Mouse (Mus musculus) hindbrain, embryonic 15.5 days (tissue): Measurements from ENCODE around the gene Spaca4. TPM values are rescaled to one million over a fixed set of nuclear protein-coding genes. Genes with fewer than 3 reads are reported as not detected.

Experiments
- ATAC-seq: fragments of 200-750 bp; cut with Nextera tagmentation; 2 replicates; pipeline ENCODE4 v1.8.0; 2017; ENCODE audit warnings: low read depth, moderate number of reproducible peaks, moderate TSS enrichment; ENCODE audit not compliant: low FRiP score
- H3K27ac ChIP-seq: fragments of 300-500 bp; sonication (generic); replicated peaks from 2 replicates; pipeline ENCODE4 v1.5.1; 2015; ENCODE audit warnings: mild to moderate bottlenecking, inconsistent platforms
- H3K27me3 ChIP-seq: fragments of 300-500 bp; sonication (generic); 2 replicates; pipeline ENCODE4 v1.6.1; 2015; ENCODE audit warnings: control low read depth, inconsistent platforms
- H3K36me3 ChIP-seq: fragments of 300-500 bp; sonication (generic); 2 replicates; pipeline ENCODE4 v1.6.1; 2015; ENCODE audit warnings: control low read depth, inconsistent platforms
- H3K4me1 ChIP-seq: fragments of 300-500 bp; sonication (generic); replicated peaks from 2 replicates; pipeline ENCODE4 v1.6.1; 2015; ENCODE audit warnings: control low read depth, inconsistent platforms
- H3K4me2 ChIP-seq: fragments of 300-500 bp; sonication (generic); 2 replicates; pipeline ENCODE4 v1.6.1; 2015; ENCODE audit warnings: moderate library complexity, mild to moderate bottlenecking, inconsistent platforms
- H3K4me3 ChIP-seq: fragments of 300-500 bp; sonication (generic); 2 replicates; pipeline ENCODE4 v1.5.1; 2015; ENCODE audit warnings: mild to moderate bottlenecking, inconsistent platforms
- H3K9ac ChIP-seq: fragments of 300-500 bp; sonication (generic); 2 replicates; pipeline ENCODE4 v1.6.1; 2015; ENCODE audit warnings: inconsistent platforms
- H3K9me3 ChIP-seq: fragments of 300-500 bp; sonication (generic); 2 replicates; pipeline ENCODE4 v1.6.1; 2016; ENCODE audit warnings: control low read depth, inconsistent platforms
- WGBS: fragments of 180-500 bp; shearing (Covaris S2); methylation state at CpG from one replicate; pipeline ENCODE4 v1.1.7; 2015; 5-methylcytosine and 5-hydroxymethylcytosine counted together
- polyA plus RNA-seq: library from polyadenylated mRNA; unstranded; fragments of >200 nt; fragmentation: Nextera tagmentation; extraction: Ambion mirVana; gene quantifications from 2 replicates; pipeline ENCODE4 v1.2.1, GENCODE M21; 2015

Gene Spaca4
- polyA plus RNA-seq, 1 experiment from 2014 or later: not detected

DNA sequence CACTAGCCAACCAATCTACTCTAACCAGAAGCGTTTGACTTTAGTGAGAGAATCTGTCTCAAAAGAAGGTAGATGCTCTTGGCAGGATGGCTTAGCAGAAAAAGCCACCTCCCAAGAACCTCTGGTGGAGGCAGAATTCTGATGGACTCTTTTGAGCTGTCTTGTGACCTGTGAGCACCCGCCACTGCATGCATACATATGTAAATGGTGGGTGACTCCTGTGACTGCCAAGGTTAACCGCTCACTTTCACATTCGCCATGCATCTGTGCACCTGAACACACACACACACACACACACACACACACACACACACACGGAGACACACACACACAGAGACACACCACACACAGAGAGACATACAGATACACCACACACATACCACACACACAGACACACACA lies 21.8 kb upstream of the Spaca4 start:
- H3K27me3 ChIP-seq: no peaks in the 10 kb centered on the region
- no peaks in the 10 kb centered on the region for H3K36me3 ChIP-seq
- H3K9me3 ChIP-seq: no peaks in the 10 kb centered on the region
- no peak overlapping the region for H3K4me2 ChIP-seq
- WGBS: 86% methylated on average over 5 of the region's 5 CpGs
- H3K4me3 ChIP-seq: no peak overlapping the region
- no peak overlapping the region for H3K27ac ChIP-seq
- no peak overlapping the region for H3K9ac ChIP-seq
- H3K4me1 ChIP-seq: no peaks in the 10 kb centered on the region
- ATAC-seq: no peak

DNA sequence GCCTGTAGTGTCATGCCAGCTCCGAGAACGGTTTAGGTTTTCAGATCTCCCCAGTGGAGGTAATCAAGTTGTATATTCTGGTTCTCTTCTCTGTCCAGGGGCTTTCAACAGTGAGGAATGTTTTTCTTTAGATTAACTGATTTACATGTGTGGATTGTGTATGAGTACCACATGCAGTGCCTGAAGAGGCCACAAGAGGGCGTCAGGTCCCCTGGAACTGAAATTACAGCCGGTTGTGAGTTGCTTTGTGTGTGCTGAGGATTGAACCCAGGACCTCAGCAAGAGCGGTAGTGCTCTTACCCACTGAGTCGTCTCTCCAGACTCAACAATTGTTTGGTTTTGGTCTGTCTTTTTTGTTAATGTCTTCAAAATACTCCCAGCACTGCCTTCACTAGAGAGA lies 20.9 kb upstream of the Spaca4 start:
- no peak overlapping the region for H3K9ac ChIP-seq
- ATAC-seq: no peak
- no peak overlapping the region for H3K4me3 ChIP-seq
- H3K9me3 ChIP-seq: no peaks in the 10 kb centered on the region
- 65% methylated on average over 6 of the region's 6 CpGs for WGBS
- H3K27me3 ChIP-seq: 0 out of 2 replicates have a peak, but pooled peaks cover 4% of the 10 kb centered on the region
- H3K36me3 ChIP-seq: no peaks in the 10 kb centered on the region
- H3K4me1 ChIP-seq: no peaks in the 10 kb centered on the region
- no peak overlapping the region for H3K27ac ChIP-seq
- no peak overlapping the region for H3K4me2 ChIP-seq

DNA sequence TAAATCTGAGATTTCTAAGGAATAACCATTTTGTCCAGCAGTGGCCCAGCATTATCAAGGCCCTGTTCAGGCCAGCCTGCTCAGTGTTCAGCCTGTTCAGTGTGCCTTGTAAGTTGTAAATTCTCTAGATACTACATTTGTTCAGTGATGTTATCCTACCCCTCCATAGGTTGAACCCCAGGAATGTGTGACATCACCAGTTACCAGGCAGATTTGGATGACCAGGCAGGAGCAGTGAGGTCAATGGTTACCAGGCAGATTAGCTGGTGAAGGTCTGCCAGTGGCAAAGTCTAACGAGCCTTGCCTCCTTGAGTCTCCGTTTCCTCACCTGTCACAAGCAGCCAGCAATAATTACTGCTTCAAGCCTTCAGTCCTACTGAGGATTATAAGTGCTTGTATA lies 18.8 kb upstream of the Spaca4 start:
- no peaks in the 10 kb centered on the region for H3K36me3 ChIP-seq
- no peak overlapping the region for H3K27ac ChIP-seq
- no peaks in the 10 kb centered on the region for H3K9me3 ChIP-seq
- 0 out of 2 replicates have a peak, but pooled peaks cover 6% of the 10 kb centered on the region for H3K27me3 ChIP-seq
- H3K9ac ChIP-seq: no peak overlapping the region
- WGBS: 39% methylated on average over 2 of the region's 2 CpGs
- H3K4me3 ChIP-seq: no peak overlapping the region
- ATAC-seq: no peak
- H3K4me1 ChIP-seq: no peaks in the 10 kb centered on the region
- H3K4me2 ChIP-seq: no peak overlapping the region

DNA sequence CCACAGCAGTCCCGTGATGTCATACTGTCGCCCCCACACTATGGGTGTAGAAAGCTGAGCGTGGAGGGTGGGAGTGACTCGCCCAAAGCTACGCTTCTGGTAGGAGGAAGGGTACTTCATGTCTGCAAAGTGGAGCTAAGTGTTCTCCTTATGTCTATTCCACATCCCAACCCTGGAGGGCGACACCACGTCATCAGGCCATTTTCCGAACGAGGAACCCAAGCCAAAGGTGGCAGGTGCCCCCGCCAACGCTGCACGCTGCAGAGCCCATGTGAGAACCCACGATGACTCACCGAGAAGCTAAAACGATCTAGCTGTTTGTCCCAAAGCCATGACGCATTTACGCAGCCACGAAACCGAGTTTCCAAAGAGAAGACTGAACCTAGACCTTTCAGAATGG lies 16.7 kb upstream of the Spaca4 start:
- H3K27me3 ChIP-seq: 0 out of 2 replicates have a peak, but pooled peaks cover 6% of the 10 kb centered on the region
- H3K4me1 ChIP-seq: no peaks in the 10 kb centered on the region
- H3K9ac ChIP-seq: no peak overlapping the region
- peak overlapping the region; percentile 10 for H3K4me3 ChIP-seq
- no peak for ATAC-seq
- no peaks in the 10 kb centered on the region for H3K36me3 ChIP-seq
- H3K9me3 ChIP-seq: no peaks in the 10 kb centered on the region
- WGBS: 39% methylated on average over 19 of the region's 19 CpGs
- peak overlapping the region; percentile 36 for H3K4me2 ChIP-seq
- H3K27ac ChIP-seq: no peak overlapping the region

DNA sequence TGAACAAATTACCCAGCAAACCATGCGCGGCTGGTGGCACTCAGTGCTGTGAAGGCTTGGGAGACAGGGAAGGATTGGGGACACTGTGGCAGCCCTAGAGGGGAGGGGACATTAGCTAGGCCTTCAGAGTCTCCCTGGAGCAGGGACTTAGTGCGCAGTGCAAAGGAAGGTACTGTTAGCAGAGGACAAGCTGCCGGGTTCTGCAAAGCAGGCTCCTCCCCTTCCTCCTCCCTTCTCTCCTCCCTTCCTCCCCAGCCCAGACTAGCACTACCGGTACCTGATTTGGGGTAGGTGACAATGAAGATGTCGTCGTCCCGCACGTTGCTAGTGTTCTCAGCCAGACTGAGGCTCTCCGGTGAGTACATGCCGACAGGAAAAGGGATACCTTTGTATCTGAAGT lies 16.2 kb upstream of the Spaca4 start:
- H3K9ac ChIP-seq: no peak overlapping the region
- H3K9me3 ChIP-seq: no peaks in the 10 kb centered on the region
- H3K4me3 ChIP-seq: peak overlapping the region; percentile 10
- no peaks in the 10 kb centered on the region for H3K4me1 ChIP-seq
- ATAC-seq: no peak
- 0 out of 2 replicates have a peak, but pooled peaks cover 6% of the 10 kb centered on the region for H3K27me3 ChIP-seq
- H3K27ac ChIP-seq: no peak overlapping the region
- WGBS: 39% methylated on average over 11 of the region's 11 CpGs
- no peaks in the 10 kb centered on the region for H3K36me3 ChIP-seq
- peak overlapping the region; percentile 36 for H3K4me2 ChIP-seq

DNA sequence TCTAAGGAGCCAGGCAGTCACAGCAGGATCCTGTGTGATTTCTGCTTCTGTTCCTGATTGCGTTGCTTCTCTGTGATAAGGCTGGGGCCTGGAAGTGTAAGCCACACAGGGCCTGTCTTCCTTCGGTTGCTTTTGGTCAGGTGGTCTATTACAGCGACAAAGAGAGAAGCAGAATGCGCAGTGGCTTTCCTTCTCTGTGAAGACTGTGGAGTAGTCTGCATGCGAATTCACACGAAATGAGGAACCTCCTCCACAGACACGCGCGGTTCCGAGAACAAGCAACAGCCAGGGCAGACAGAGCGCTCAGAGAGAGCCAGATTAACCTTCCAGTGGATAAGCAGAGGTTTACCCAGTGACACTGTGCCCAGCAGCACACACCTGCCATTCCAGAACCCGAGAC lies 15.7 kb upstream of the Spaca4 start:
- H3K27me3 ChIP-seq: 0 out of 2 replicates have a peak, but pooled peaks cover 6% of the 10 kb centered on the region
- H3K27ac ChIP-seq: no peak overlapping the region
- no peaks in the 10 kb centered on the region for H3K36me3 ChIP-seq
- H3K4me2 ChIP-seq: peak overlapping the region; percentile 36; the same call in 1 of the 2 replicates
- no peak overlapping the region for H3K4me3 ChIP-seq
- H3K9ac ChIP-seq: no peak overlapping the region
- H3K9me3 ChIP-seq: no peaks in the 10 kb centered on the region
- WGBS: 90% methylated on average over 12 of the region's 12 CpGs
- ATAC-seq: no peak
- no peaks in the 10 kb centered on the region for H3K4me1 ChIP-seq

DNA sequence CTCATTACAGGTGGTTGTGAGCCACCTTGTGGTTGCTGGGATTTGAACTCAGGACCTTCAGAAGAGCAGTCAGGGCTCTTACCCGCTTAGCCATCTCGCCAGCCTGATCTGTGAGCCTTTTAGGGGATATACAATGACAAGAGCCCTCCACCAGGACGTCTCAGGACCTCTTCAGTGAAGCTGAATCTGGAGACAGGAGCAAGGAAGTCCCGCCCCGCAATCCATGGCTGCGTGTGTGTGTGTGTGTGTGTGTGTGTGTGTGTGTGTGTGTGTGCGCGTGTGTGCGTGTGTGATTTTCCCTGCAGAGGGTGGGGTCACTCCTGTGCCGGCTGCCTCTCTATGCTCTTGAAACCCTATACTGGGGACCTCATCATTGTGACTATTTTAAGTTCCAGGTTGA lies 14.2 kb upstream of the Spaca4 start:
- Histone ChIP-seq H3K4me2 (no peak overlapping the region), H3K27ac (no peak overlapping the region), H3K9ac (no peak overlapping the region), H3K27me3 (0 out of 2 replicates have a peak, but pooled peaks cover 6% of the 10 kb centered on the region), H3K4me1 (no peaks in the 10 kb centered on the region), H3K9me3 (no peaks in the 10 kb centered on the region), H3K36me3 (no peaks in the 10 kb centered on the region), H3K4me3 (no peak overlapping the region)
- ATAC-seq: no peak
- WGBS: 69% methylated on average over 10 of the region's 10 CpGs

DNA sequence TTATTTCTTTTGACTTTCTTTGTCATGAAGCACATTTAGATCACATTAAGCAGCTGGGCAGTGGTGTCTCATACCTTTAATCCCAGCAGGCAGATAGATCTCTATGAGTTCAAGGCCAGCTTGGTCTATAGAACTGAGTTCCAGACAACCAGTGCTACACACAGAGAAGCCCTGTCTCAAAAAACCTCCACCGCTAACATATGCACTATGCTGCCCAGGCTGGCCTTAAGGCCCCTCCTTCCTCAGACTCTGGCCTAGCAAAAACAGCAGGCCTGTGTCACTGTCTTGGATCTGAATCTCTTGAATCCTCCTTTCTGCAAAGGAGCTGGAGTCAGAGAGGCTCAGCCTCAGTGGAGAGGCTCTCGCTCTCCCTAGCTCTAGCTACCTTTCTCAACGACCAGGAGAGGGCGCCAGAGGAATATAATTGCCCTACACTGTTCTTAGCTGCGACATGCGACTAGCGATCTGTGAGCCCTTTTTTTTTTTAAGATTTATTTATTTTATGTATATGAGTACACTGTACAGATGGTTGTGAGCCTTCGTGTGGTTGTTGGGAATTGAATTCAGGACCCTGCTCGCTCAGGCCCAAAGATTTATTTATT lies 13.7 kb upstream of the Spaca4 start:
- no peak overlapping the region for H3K4me3 ChIP-seq
- H3K4me1 ChIP-seq: no peaks in the 10 kb centered on the region
- peak; percentile 88; the same call in 1 of the 2 replicates for ATAC-seq
- no peaks in the 10 kb centered on the region for H3K9me3 ChIP-seq
- no peak overlapping the region for H3K27ac ChIP-seq
- 0 out of 2 replicates have a peak, but pooled peaks cover 6% of the 10 kb centered on the region for H3K27me3 ChIP-seq
- H3K9ac ChIP-seq: no peak overlapping the region
- 8% methylated on average over 9 of the region's 9 CpGs for WGBS
- no peak overlapping the region for H3K4me2 ChIP-seq
- no peaks in the 10 kb centered on the region for H3K36me3 ChIP-seq

DNA sequence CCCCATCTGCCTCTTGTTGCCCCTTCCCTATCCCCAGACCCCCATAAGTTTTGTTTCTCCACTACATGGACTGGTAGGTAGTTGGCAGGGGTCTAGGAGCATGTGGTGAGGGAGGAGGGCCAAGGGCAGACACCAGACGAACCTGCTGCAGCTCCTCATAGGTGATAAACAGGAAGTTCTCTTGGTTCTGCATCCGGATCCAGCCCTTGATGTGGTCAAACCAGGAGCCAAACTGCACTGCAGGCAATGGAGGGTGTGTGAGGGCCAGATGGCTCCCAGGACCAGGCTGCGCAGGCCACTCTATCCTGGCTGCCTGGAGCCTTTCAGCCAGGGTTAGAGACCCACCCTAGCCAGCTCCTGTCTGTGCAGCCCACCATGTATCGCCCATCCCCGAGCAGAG lies 7.9 kb upstream of the Spaca4 start:
- H3K9me3 ChIP-seq: no peaks in the 10 kb centered on the region
- 83% methylated on average over 5 of the region's 5 CpGs for WGBS

DNA sequence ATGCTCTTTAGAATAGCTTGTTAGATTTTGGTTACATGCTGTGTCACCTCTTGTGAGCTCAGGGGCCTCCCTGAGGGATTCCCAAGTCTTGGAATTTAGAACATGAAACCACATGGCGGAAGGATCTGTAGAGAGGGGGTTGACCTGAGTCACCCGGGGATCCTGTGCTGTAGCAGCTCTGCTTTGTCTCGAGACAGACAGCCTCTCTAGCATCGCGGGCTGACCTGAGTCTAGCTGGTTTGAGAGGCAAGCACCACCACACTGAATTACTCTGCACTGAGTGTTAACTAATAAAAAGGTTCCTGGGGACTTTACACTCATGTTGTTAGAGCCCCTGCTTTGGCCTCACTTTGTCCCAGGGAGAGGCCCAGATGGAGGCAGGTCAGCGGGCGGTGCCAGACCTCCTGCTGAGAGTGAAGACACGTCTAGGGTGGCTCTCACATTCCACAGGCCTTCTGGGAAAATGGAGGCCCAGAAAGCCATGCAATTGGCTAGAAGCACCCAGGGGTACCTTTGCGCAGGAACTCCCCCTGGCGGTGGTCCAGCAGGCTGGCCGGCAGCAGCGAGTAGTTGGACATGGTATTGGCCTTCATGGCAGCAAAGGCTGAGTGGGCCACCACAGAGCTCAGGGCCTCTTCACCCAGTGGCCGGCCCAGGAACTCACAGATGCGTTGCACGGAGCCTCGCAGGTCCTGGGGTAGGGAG lies 5.3 kb upstream of the Spaca4 start:
- no peaks in the 10 kb centered on the region for H3K9me3 ChIP-seq
- H3K4me2 ChIP-seq: no peak overlapping the region
- 0 out of 2 replicates have a peak, but pooled peaks cover 10% of the 10 kb centered on the region for H3K36me3 ChIP-seq
- no peak overlapping the region for H3K9ac ChIP-seq
- H3K4me1 ChIP-seq: peaks cover 3% of the 10 kb centered on the region; the same call in 1 of the 2 replicates
- 16% methylated on average over 16 of the region's 16 CpGs for WGBS
- H3K27ac ChIP-seq: no peak overlapping the region
- no peak for ATAC-seq
- no peaks in the 10 kb centered on the region for H3K27me3 ChIP-seq
- no peak overlapping the region for H3K4me3 ChIP-seq

More for the DNA sequence above, 7.9 kb upstream of the Spaca4 start:
- H3K4me3 ChIP-seq: no peak overlapping the region
- no peak for ATAC-seq
- H3K4me2 ChIP-seq: no peak overlapping the region
- H3K27ac ChIP-seq: no peak overlapping the region
- no peaks in the 10 kb centered on the region for H3K36me3 ChIP-seq
- peaks cover 3% of the 10 kb centered on the region; the same call in 1 of the 2 replicates for H3K4me1 ChIP-seq
- no peaks in the 10 kb centered on the region for H3K27me3 ChIP-seq
- no peak overlapping the region for H3K9ac ChIP-seq

DNA sequence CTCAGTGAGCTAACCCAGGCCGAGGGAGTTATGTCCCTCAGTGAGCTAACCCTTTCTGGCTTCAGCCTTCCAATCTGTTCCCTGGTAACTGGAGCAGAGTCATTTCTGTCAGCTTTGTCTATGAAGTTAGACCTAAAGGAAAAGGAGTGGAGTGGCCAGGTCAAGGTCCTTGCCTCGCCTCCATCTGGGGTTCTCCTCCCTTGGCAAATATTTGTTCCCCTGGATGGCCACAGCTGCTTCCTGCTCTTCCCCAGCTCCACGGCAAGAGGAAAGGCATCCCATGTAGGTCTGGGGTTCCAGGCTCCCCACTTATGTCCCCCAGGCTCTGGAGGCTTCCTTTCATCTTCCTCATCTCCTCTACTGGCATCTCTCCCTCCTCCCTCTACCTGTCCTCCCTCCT lies 2.0 kb upstream of the Spaca4 start:
- peaks cover 22% of the 10 kb centered on the region; the same call in 1 of the 2 replicates for H3K36me3 ChIP-seq
- H3K9ac ChIP-seq: no peak overlapping the region
- peaks cover 3% of the 10 kb centered on the region; the same call in 1 of the 2 replicates for H3K4me1 ChIP-seq
- WGBS: 86% methylated on average over 3 of the region's 3 CpGs
- no peak overlapping the region for H3K4me2 ChIP-seq
- ATAC-seq: no peak
- no peaks in the 10 kb centered on the region for H3K27me3 ChIP-seq
- no peak overlapping the region for H3K27ac ChIP-seq
- no peak overlapping the region for H3K4me3 ChIP-seq
- no peaks in the 10 kb centered on the region for H3K9me3 ChIP-seq

DNA sequence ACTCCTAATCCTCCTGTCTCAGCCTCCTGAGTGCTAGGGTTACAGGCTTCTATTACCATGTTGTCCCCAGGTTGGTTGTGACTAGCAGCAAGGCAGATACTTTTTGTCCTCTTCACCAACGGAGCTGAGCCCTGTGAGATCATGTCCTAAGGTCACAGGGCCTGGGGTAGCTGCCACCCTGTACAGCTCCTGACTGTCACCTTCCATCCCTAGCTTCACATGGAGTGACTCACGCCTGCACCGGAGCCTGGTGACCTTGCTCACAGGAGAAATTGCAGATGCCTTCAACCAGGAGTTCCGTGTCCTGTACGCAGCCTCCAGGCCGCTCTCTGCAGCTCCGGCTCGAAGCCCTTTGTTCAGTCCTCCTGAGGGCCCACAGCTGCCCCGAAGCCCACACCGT lies 806 bp upstream of the Spaca4 start:
- Histone ChIP-seq H3K27ac (no peak overlapping the region), H3K4me1 (peaks cover 3% of the 10 kb centered on the region; the same call in 1 of the 2 replicates), H3K4me2 (no peak overlapping the region), H3K9ac (no peak overlapping the region), H3K36me3 (peaks cover 22% of the 10 kb centered on the region; the same call in 1 of the 2 replicates), H3K9me3 (no peaks in the 10 kb centered on the region), H3K27me3 (no peaks in the 10 kb centered on the region), H3K4me3 (no peak overlapping the region)
- WGBS: 89% methylated on average over 10 of the region's 10 CpGs
- no peak for ATAC-seq
